Mouse (Mus musculus): ENCODE measurements around the gene Ccdc117. TPM values are rescaled to one million over a fixed set of nuclear protein-coding genes. Genes with fewer than 3 reads are reported as not detected.

The Ccdc117 gene
- total RNA-seq (2021): 10 to 100 TPM; 16.3 to 30.0 TPM
- long read RNA-seq, experiment 1, transcript Ccdc117-201 (5 exons, 3,372 nt): major isoform, 92 of 99 reads
- long read RNA-seq, experiment 1, partial matches to known transcripts: 7 of 99 reads
- long read RNA-seq, experiment 1, other reads (novel, unspliced or antisense): 0 of 99 reads
- long read RNA-seq, experiment 2, transcript Ccdc117-201 (5 exons, 3,372 nt): major isoform, 38 of 42 reads
- long read RNA-seq, experiment 2, partial matches to known transcripts: 1 of 42 reads
- long read RNA-seq, experiment 2, other reads (novel, unspliced or antisense): 3 of 42 reads

- intact Hi-C loops (cut with DNase I): loop anchor here (5.0 kb wide), 1 partner anchor 55 kb away; no protein-coding TSS in a partner anchor
- DNase-seq: peak; percentile 95
- Histone ChIP-seq H3K4me3 (peak within 1 kb of the TSS; percentile 97), H3K27ac (peak within 1 kb of the TSS; percentile 98)
- TF ChIP-seq CTCF (IDR thresholded peaks at IDR 0.05): peak; percentile 10; the same call in 1 of the 2 replicates
These were observed at the start of gene Ccdc117 for GRCm38 (mm10) chr11:5541799-5542481. TSS of gene Ccdc117 (minus strand) at chr11:5542187.

GRCm38 (mm10) chr11:5575046-5575445, 33.1 kb upstream of the Ccdc117 start:
- intact Hi-C loops (cut with DNase I): no loop called here
- DNase-seq: no peak
- no peak overlapping the region for H3K4me3 ChIP-seq
- TF ChIP-seq CTCF (IDR thresholded peaks at IDR 0.05): no peak
- H3K27ac ChIP-seq: no peak overlapping the region

DNA sequence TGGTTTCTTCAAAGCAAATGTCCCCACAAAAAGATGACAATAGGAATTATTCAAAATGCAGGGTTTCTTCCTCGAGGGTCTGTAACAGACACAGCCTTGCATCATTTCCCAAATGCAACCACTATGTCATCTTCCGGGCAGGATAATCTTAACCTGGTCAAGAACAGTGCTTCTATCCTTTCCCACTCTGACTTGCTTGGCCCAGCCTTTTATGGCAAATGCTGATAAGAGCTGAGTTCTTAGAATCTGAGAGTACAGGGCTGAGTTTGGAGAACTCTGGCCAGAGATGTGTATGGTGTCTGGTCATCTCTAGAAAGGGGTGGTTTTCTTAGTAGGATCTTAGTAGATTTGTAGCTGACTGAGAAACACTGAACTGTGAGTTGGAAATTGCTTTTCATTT, 31.8 kb upstream of the Ccdc117 start:
- no peak for DNase-seq
- Histone ChIP-seq H3K4me3 (no peak overlapping the region), H3K27ac (no peak overlapping the region)
- TF ChIP-seq CTCF (IDR thresholded peaks at IDR 0.05): no peak
- intact Hi-C loops (cut with DNase I): no loop called here

DNA sequence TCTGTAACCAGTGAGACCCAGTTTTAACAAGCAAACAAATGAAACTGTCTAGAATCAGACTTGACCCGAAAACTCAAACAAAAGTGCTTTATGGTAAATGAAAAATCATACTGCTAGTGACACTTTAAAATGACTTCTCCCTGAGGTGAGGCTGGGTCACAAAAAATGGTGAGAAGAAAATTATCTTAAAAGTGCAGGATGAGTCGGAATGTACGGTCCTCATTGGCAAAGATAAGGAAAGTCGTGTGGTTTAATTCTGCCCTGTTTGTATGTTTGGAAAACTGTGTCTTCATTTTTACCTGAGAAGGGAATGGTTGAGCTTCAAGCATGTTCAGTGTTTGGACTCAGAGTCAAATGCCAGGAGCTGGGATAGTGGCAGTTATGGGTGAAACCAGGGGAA, 29.9 kb upstream of the Ccdc117 start:
- no peak for TF ChIP-seq CTCF (IDR thresholded peaks at IDR 0.05)
- no peak overlapping the region for H3K4me3 ChIP-seq
- intact Hi-C loops (cut with DNase I): no loop called here
- no peak for DNase-seq
- no peak overlapping the region for H3K27ac ChIP-seq

- intact Hi-C loops (cut with DNase I): no loop called here
- no peak for TF ChIP-seq CTCF (IDR thresholded peaks at IDR 0.05)
- DNase-seq: no peak
- Histone ChIP-seq H3K4me3 (no peak within 1 kb of the TSS), H3K27ac (no peak within 1 kb of the TSS)
These were observed 27.5 kb upstream of the Ccdc117 start, which contains the start of gene Ankrd36 for GRCm38 (mm10) chr11:5569474-5569873. TSS of gene Ankrd36 (plus strand) at chr11:5569684.

DNA sequence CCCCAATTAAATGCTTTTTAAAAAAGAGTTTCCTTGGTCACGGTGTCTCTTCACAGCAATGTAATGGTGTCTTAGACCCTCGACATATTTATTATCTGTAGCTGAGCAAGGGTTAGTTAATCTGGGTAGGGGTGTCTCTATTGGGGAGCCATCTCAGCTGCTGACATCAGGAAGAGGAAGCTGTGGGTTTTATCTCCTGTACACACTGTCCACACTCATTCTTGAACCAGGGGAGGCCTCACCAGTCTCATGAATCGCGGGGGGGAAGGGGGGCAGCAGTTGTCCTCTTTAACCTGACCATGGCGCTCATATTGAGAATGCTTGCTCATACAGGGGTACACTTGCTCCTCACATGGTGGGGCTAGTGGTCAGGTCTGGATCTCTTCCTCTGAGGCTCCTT, 26.1 kb upstream of the Ccdc117 start:
- intact Hi-C loops (cut with DNase I): no loop called here
- no peak for DNase-seq
- no peak overlapping the region for H3K4me3 ChIP-seq
- no peak for TF ChIP-seq CTCF (IDR thresholded peaks at IDR 0.05)
- no peak overlapping the region for H3K27ac ChIP-seq

- no peak for TF ChIP-seq CTCF (IDR thresholded peaks at IDR 0.05)
- H3K27ac ChIP-seq: no peak overlapping the region
- DNase-seq: no peak
- intact Hi-C loops (cut with DNase I): no loop called here
- no peak overlapping the region for H3K4me3 ChIP-seq
These were observed 25.7 kb upstream of the Ccdc117 start for GRCm38 (mm10) chr11:5567654-5568053.

- no peak for DNase-seq
- Histone ChIP-seq H3K4me3 (no peak overlapping the region), H3K27ac (no peak overlapping the region)
- TF ChIP-seq CTCF (IDR thresholded peaks at IDR 0.05): no peak
- intact Hi-C loops (cut with DNase I): no loop called here
These were observed 24.5 kb upstream of the Ccdc117 start for GRCm38 (mm10) chr11:5566506-5566905.

DNA sequence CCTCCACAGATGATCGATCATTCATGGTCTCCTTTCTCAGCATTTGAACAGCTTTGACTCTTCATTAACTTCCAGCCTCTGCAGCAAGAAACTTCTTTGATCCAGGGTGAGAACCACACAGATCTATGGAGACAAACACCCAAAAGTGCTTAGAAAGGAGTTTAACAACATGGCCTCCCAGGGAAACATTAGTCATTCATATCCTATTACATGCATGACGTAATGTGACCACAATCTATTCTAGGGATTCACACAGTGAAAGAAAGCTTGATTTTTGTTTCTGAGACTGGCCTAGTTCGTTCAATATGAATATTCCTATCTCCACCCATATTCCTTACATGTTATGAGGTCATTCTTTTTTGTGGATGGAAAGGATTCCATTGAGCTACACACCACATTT, 23.6 kb upstream of the Ccdc117 start:
- no peak for TF ChIP-seq CTCF (IDR thresholded peaks at IDR 0.05)
- intact Hi-C loops (cut with DNase I): no loop called here
- Histone ChIP-seq H3K27ac (no peak overlapping the region), H3K4me3 (no peak overlapping the region)
- no peak for DNase-seq

GRCm38 (mm10) chr11:5563898-5564297, 21.9 kb upstream of the Ccdc117 start:
- no peak for DNase-seq
- Histone ChIP-seq H3K27ac (no peak overlapping the region), H3K4me3 (no peak overlapping the region)
- intact Hi-C loops (cut with DNase I): no loop called here
- TF ChIP-seq CTCF (IDR thresholded peaks at IDR 0.05): no peak

DNA sequence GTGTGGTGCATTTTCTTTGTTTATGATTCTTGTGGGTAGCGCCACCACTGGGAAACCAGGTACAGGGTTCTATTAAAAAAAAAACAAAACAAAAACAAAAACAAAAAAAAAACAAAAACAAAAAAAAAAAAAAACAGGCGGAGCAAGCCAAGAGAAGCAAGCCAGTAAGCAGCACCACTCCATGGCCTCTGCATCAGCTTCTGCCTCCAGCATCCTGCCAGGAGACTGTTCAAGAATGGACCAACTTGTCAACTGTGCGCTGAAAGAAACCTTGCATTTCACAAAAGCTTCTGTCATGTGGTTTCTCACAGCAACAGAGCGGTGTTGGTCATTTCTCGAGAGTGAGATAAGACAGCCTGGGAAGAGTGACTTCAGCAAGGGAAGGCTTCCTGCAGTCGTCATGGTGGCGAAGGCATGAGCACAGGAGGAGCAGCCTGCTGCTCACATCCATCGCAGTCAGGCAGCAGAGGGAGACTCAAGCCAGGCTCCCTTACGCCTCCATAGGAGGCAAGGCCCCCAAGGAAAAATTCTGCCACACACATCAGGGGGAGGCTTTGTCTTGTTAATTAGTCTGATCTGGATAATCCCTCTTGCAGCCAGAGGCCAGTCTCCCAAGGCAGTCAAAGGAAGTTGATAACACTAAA, 20.8 kb upstream of the Ccdc117 start:
- intact Hi-C loops (cut with DNase I): no loop called here
- Histone ChIP-seq H3K27ac (no peak overlapping the region), H3K4me3 (no peak overlapping the region)
- DNase-seq: no peak
- no peak for TF ChIP-seq CTCF (IDR thresholded peaks at IDR 0.05)

- intact Hi-C loops (cut with DNase I): no loop called here
- TF ChIP-seq CTCF (IDR thresholded peaks at IDR 0.05): peak; percentile 10; the same call in 1 of the 2 replicates
- no peak for DNase-seq
- no peak overlapping the region for H3K27ac ChIP-seq
- H3K4me3 ChIP-seq: no peak overlapping the region
These were observed 18.3 kb upstream of the Ccdc117 start for GRCm38 (mm10) chr11:5560273-5560672.

- intact Hi-C loops (cut with DNase I): no loop called here
- H3K27ac ChIP-seq: no peak overlapping the region
- TF ChIP-seq CTCF (IDR thresholded peaks at IDR 0.05): no peak
These were observed 9.9 kb upstream of the Ccdc117 start for GRCm38 (mm10) chr11:5551931-5552330.

More at GRCm38 (mm10) chr11:5551931-5552330, 9.9 kb upstream of the Ccdc117 start:
- no peak for DNase-seq
- H3K4me3 ChIP-seq: no peak overlapping the region

Measured in gastrocnemius, adult 2 months (tissue).